Mouse (Mus musculus): ENCODE results near the gene Tmem204.

DNA sequence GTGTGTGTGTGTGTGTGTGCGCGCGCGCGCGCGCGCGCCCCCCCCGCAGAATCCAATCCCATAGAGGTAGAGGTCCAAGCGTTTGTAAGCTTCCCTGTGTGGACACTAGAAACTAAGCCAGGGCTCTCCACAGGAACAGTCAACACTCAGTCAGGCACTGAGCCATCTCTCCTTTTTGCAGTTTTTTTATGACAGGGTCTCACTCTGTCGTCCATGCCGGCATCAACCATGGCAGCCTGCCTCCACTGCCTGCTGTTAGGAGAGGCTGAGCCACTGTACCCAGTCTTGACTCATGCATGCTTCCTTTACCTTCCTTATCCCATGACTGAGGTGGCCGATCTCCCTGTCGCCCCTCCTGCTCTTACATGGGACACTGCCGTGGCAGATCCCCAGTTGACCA lies 24.4 kb upstream of the Tmem204 start:
- TF ChIP-seq CTCF (IDR thresholded peaks at IDR 0.05; ENCODE audit: low read depth, low read length) (no peak), POLR2A (IDR thresholded peaks at IDR 0.05; ENCODE audit: borderline replicate concordance, low read depth, low read length) (no peak)
